Mouse (Mus musculus) G1E-ER4 (cell line): Measurements from ENCODE around the gene Nes. TPM values are rescaled to one million over a fixed set of nuclear protein-coding genes. Genes with fewer than 3 reads are reported as not detected.

Experiments used
- GATA1 ChIP-seq: IDR thresholded peaks from one replicate; pipeline ENCODE4 v1.8.0; 2012; ENCODE audit warnings: low read length, inconsistent platforms
- polyA plus RNA-seq: library from polyadenylated mRNA; stranded (reverse); fragments of >175 nt; gene quantifications from 2 replicates; pipeline ENCODE4 v1.2.3, GENCODE M21; 2012

The Nes gene
- polyA plus RNA-seq, 1 experiment, result not detected

DNA sequence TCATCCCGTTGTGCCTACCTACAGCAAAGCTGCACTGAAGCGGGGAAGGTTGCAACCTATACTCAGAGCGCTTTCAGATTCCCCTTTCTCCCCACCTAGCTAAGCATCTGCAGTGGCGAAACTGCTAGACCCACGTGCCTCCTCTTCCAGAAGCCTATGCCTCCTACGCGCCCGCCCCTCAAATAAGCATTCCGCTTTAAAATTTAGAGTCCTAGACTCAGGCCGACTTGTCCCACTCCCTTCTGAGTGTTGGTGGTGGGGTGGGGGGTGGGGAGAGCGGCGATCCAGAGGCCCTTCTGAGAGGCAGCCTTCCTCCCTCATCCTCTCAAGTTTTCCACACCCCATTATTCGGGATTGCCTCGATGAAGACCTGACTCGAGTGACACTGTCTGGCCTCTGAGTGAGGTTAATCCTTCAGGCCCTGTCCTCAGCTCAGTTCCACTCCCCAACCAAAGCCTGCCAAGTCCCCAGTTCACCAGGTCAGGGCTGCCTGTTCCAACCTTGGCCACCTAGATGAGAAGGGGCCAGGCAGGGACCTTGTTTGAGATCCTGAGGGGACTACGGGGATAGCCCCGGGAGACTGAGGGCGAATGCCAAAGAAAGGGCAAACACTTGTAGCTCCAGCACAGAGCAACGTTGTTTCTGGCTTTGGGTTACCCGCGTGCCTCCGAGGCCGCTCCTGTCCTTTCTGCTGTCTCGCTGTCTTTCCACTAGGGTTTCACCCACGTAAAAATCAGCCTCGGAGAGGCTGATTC is 23.6 kb upstream of the Nes start:
- TF ChIP-seq GATA1, result no peak

DNA sequence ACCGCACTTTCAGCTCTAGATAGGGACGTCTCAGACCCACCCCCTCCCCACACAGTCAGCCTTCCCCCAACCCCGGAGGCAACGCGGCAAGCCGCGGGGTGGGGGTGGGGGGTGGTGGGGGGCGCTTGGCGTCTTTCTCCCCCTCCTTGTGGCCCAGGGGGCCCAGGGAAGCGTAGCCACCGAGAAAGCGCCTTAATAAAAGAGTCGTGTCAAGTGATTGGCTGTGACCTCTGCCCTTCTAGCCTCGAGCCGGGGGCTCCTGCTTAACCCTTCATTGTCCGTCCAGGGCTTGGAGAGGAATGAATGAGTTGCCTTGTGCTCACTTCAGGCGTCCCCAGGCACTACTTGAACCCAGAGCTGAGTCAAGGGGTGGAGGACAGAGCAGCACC is 23.1 kb upstream of the Nes start:
- no peak for TF ChIP-seq GATA1

DNA sequence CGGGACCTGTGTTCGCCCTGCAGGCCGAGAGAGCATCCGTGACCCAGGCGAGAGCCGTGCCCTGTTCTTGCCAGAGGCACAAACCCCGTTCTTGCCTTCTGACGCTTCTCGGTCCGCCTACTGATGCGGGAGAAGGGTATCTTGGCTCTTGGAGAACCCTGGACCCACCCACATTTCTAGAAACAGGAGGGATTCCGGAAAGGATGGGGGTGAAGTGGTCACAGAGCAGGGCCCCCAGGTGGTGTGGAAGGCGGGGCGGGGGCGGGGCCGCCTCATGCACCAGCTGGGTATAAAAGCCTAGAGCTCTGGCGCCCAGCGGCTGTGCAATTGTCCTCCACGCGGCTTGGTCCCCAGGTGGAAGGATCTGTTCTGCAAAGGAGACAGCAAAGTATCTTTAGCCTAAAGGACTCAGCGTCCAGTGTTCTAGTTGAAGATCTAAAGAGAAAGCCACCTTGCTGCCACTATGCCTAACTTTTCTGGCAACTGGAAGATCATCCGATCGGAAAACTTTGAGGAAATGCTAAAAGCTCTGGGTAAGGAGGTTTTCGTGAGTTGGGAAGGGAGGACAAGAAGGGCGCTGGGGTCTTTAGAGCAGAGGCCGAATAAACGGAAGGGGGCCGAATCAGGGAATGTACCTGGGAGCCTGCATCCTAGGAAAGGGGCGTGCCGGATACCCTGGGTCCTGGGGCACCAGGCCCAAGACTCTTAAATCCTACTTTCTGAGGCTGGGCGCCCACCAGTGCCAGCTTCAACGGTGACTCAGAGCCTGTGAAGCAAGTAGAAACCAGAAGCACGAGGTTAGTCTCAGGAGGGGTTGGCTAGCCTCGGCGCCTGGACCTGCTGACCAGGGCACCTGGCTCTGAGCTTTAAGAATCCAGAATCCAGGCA is 22.3 kb upstream of the Nes start, which contains the start of gene Crabp2:
TSS of gene Crabp2 (plus strand) at position 289 of the 888 bp plus-strand sequence.
- TF ChIP-seq GATA1, result no peak

DNA sequence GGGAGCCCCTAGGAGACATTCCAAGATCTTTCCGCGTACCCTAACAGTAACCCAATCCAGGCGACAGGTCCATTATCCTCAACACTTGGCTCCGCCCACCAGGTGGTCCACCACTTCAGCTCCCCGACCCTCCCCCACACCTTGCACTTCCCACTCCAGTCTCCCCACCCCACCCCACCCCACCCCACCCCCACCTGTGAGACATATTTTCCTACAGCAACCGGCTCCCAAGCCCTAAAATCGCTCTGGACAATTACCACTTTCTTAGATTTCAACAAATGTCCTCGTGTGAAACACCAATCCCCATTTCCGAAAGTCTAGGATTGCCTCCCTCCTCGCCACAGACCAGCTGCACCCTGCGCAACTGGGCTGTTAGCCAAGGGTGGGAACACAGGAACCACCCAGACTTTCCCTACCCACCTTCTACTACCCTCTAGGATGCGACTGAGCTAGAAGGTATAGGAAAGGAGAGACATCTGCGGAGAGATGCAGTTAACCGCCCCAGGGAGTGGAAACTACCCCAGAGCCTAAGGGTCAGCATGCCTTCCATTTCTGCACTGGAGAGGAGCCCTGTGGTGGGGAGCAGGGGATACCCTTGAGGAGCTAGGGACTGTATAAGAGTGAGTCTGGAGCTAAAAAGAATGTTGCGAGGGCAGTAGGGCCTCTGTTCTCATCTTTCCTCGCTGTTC is 21.5 kb upstream of the Nes start:
- TF ChIP-seq GATA1, result no peak

DNA sequence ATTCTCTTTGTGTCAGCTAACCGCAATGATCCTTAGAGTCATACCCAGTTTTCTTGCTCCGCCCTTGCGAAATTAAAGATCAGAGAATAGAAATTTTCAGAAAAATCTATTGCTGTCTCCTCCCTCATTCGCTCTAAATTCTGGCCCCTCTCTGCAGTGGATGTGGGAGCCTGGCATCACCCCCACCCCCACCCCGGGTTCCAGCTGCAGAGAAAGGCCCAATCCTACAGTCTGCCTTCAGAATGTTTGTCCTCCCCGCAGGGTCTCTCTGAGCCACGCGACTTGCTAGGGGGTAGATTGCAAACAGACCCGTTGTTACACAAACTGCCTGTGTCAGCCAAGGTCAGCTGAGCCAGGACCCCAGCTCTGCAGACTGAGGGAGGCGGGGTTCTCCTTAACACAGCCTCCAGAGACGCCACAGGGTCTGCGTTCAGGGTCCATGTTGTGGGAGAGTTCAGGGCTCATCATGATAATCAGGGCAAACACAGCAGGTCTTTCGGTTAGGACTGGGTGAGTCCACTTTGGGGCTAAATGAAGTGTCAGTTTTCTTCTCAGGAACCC is 20.8 kb upstream of the Nes start:
- TF ChIP-seq GATA1, result no peak

DNA sequence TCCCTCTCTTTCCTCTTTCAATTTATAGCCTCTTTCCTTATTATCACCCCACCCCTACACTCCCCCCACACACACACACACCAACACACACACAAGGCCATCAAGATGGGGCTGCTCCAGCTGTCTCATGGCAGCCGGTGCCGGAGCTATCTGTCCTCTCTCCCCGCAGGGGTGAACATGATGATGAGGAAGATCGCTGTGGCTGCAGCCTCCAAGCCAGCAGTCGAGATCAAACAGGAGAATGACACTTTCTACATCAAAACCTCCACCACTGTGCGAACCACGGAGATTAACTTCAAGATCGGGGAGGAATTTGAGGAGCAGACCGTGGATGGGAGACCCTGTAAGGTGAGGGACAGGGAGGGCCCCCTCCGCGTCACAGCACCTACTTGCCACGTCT is 18.9 kb upstream of the Nes start:
- TF ChIP-seq GATA1, result no peak

DNA sequence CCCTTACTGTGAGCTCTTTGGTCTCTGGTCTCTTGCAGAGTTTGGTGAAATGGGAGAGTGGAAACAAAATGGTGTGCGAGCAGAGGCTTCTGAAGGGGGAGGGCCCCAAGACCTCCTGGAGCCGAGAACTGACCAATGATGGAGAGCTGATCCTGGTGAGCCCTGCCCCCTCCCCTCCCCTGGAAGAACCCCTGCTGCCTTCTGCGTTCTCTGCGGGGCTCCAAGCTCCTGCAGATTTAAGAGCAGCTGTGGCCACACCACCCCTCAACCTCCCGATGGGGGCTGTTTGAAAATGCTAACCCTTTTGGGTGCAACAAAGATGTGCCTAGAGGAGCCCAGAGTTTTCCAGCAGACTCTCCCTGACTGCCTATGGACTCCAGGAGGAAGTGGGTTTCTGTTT is 18.4 kb upstream of the Nes start:
- no peak for TF ChIP-seq GATA1

DNA sequence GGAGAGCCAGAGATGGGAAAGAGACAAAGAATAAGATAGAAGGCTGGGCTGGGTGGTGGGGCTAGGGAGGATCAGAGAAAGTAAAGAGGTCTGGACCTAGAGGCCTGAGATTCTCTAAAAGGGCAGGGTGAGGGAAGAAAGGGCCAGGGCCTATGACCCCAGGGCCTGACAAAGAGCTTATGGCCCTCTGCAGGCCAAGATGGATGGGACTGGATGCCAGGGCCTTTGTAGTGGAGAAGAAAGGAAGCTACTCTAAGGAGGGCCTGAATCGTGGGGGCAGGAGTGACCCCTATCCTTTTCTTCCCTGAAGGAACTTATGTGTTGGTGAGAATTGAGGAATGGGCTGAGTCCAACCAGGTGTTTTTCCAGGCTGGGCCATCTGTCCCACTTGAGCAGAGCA is 12.8 kb upstream of the Nes start:
- no peak for TF ChIP-seq GATA1

DNA sequence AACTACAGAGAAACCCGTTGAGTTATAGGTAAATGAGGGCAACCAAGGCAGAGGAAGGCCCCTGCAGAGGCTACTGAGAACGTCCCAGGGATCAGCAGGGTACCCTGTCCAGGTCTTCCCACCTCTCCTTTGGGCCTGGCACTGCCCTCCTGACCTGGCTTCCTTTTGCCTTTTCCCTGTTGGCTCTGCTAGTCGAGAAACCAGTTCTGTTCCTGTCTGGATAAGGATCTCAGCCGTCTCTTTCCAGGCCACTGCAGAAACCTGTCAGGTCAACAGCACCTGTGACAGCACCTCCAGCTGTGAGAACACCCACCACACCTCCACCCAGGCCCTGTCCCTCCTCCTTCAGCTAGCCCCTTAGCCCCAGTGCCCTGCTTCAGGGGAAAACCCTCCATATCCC is 12.4 kb upstream of the Nes start:
- TF ChIP-seq GATA1, result no peak

DNA sequence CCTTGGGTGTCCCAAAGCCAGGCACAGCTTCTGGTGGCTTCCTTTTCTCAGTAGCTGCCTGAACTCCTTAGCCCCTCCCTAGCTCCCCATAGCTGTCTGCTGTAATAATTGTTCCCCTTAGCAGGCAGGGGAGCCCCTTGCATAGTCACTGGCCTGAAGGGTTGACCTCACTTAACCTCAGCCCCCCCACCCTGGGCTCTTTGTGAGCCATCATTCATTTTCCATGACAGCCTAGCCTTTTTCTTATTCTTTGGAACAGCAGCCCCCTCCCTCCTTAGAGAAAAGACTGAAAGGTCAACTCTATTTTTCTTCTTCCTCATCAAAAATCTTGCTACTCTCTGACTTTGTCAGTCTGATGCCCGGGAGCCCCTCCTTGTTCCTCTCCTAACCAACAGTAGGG is 11.9 kb upstream of the Nes start:
- TF ChIP-seq GATA1, result no peak

DNA sequence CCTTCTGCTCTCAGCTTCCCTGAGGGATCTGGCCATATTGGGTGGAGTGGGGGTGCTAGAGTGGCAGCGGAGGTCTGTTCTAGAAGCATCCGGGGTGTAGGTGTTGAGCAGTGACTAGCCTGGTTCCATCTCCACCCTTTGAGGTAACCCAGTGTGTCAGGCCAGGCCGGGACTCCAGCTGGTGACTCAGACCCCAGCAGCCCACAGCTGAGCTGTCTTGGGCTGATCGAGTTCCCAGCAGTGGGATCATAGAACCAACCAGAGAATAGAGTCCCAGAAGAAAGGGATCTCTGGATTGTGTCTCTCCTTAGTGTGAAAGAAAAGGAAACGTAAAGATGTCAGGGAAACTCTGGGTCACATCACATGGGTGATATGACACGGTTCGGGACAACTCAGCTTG is 11.5 kb upstream of the Nes start:
- no peak for TF ChIP-seq GATA1

DNA sequence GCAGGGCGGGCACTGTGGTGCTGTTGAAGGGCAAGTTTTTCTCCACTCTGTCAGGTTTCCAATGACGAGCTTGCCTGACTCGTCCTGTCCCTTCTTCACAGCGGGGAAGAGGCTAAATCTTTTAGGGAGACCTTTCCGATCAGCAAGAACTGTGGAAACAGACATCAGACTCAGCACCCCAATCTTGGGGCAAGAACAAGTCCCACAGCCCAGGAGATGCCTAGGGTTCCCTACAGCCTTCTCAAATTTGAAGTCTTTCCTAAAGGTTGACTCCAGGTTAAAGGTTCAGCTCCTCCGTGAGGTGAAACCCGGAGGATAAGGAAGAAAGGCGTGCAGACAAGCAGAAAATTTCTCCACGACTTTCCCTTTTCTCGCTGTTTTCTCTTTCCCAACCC is 10.7 kb upstream of the Nes start:
- no peak for TF ChIP-seq GATA1

DNA sequence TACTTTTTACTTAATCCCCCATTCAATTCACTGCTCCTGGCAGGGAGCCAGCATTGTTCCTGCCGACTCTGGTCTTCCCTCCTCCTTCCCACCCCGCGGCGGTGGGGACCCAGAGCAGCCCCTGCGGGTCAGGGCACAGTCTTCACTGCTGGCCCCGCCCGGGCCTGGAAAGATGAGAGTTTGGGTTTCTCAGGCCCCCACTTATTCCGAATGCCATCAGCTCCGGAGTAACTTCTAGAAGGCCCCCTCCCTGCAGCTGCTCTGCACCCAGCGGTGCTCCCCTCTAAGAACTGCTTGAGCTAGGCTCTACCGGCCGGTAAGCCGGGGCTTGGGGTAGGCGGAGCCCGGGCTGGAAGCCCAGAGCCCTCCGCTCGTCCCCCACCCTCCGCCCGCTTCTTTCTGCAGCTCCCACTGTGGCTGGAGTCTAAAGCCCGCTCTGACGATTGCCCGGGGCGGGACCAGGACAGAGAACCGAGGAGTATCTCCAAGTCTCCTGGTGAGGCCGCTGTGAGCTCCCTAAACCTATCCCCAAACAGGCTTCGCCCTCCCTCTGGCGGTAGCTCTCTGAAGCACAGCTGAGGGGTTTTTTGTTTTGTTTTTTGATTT is 10.2 kb upstream of the Nes start:
- TF ChIP-seq GATA1, result no peak

DNA sequence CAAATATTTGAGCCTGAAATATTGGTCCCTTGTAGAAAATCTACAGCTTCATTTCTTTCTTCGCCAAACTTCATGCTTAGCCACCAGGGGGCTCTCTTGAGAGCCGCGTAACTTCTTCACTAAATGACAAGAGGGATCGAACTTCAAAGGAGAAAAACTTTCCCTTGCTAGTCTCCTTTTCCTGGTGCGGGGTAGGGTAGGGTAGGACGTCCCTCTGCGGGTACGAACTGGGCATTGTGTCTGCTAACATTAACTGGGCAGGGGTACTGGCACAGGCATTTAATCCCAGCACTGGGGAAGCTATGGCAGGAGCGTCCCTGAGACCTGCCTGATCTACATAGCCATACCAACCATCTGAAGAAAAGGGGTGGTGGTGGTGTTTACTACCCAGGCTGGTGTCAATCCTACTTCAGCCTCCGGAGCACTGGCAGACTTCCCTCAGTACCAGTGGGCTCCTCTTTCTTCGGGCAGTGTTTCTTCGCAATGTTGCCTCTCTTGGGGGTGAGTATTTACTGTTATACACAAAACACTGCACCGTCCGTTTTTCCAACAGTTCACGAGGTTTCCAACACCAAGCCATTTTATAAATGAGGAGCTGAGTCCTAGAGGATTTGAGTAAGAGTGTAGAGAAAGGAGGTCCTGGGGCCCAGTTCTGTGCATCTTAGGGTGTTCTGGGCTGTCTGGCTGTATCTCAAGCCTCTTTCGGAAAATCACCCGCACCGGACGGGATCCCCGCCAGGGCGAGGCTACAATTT is 517 bp upstream of the Nes start:
- TF ChIP-seq GATA1, result no peak
